Mouse (Mus musculus): ENCODE results near the gene Fopnl. TPM values are rescaled to one million over a fixed set of nuclear protein-coding genes. Genes with fewer than 3 reads are reported as not detected.

The Fopnl gene
- polyA plus RNA-seq, 1 experiment from 2014 or later, result 45.1 TPM

- no peak overlapping the region for H3K9ac ChIP-seq (replicated peaks)
- TF ChIP-seq EP300 (IDR thresholded peaks at IDR 0.05; ENCODE audit: low read depth), result no peak
- no peak for TF ChIP-seq CTCF (IDR thresholded peaks at IDR 0.05; ENCODE audit: low read depth)
- no peaks in the 10 kb centered on the region for H3K27me3 ChIP-seq (ENCODE audit: insufficient read depth, low read length)
- H3K4me2 ChIP-seq (ENCODE audit: low read depth, low read length), result no peak overlapping the region
- DNase-seq (no peak), ATAC-seq (no peak)
- no peaks in the 10 kb centered on the region for H3K9me3 ChIP-seq (ENCODE audit: low read length)
- peaks cover 54% of the 10 kb centered on the region for H3K36me3 ChIP-seq (replicated peaks; ENCODE audit: insufficient read depth, low read length)
- no peaks in the 10 kb centered on the region; the same call in 1 of the 2 replicates for H3K4me1 ChIP-seq (ENCODE audit: insufficient read depth)
- H3K4me3 ChIP-seq (ENCODE audit: low read depth, low read length), result no peak overlapping the region
- WGBS (ENCODE audit: insufficient replicate concordance), result 81% methylated on average over 2 of the region's 2 CpGs
- H3K27ac ChIP-seq (ENCODE audit: low read depth), result no peak overlapping the region
Measured at GRCm38 (mm10) chr16:14303148-14303547, 14.1 kb downstream of the Fopnl start.

- 86% methylated on average over 4 of the region's 4 CpGs for WGBS (ENCODE audit: insufficient replicate concordance)
- Histone ChIP-seq H3K27ac (ENCODE audit: low read depth) (no peak overlapping the region), H3K4me2 (ENCODE audit: low read depth, low read length) (no peak overlapping the region), H3K36me3 (replicated peaks; ENCODE audit: insufficient read depth, low read length) (peaks cover 28% of the 10 kb centered on the region), H3K27me3 (ENCODE audit: insufficient read depth, low read length) (no peaks in the 10 kb centered on the region), H3K9me3 (ENCODE audit: low read length) (no peaks in the 10 kb centered on the region), H3K4me3 (ENCODE audit: low read depth, low read length) (no peak overlapping the region), H3K4me1 (ENCODE audit: insufficient read depth) (no peaks in the 10 kb centered on the region), H3K9ac (replicated peaks) (no peak overlapping the region)
- ATAC-seq, result no peak
- no peak for DNase-seq
- TF ChIP-seq EP300 (IDR thresholded peaks at IDR 0.05; ENCODE audit: low read depth) (no peak), CTCF (IDR thresholded peaks at IDR 0.05; ENCODE audit: low read depth) (no peak)
Measured at GRCm38 (mm10) chr16:14298461-14298860, 18.7 kb downstream of the Fopnl start.

- ATAC-seq (no peak), DNase-seq (no peak)
- no peak for TF ChIP-seq CTCF (IDR thresholded peaks at IDR 0.05; ENCODE audit: low read depth)
- Histone ChIP-seq H3K4me1 (ENCODE audit: insufficient read depth) (no peaks in the 10 kb centered on the region), H3K9ac (replicated peaks) (no peak overlapping the region), H3K4me2 (ENCODE audit: low read depth, low read length) (no peak overlapping the region), H3K9me3 (ENCODE audit: low read length) (no peaks in the 10 kb centered on the region), H3K27me3 (ENCODE audit: insufficient read depth, low read length) (peaks cover 3% of the 10 kb centered on the region; the same call in 1 of the 2 replicates), H3K27ac (ENCODE audit: low read depth) (no peak overlapping the region), H3K36me3 (replicated peaks; ENCODE audit: insufficient read depth, low read length) (peaks cover 22% of the 10 kb centered on the region), H3K4me3 (ENCODE audit: low read depth, low read length) (no peak overlapping the region)
- 91% methylated on average over 4 of the region's 4 CpGs for WGBS (ENCODE audit: insufficient replicate concordance)
Measured at GRCm38 (mm10) chr16:14297746-14298145, 19.5 kb downstream of the Fopnl start.

DNA sequence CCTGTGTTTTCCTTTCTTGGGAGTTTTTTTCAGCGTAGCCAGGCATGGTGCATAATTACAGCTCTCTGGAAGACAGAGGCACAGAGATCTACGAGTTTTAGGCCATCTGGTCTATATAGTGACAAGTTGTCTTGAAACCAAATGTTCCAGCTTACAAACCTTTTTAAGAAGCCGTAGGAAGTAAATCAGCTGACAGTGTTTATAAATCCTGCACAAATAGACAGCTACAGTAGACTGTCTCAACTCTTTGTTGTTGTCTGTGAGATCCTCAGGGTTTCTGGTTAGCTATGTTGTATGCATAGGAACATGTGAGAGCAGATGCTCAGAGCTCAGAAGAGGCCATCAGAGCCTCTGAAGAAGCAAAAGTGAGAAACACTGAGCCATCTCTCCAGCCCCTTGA lies 20.1 kb downstream of the Fopnl start:
- DNase-seq (no peak), ATAC-seq (no peak)
- Histone ChIP-seq H3K4me2 (ENCODE audit: low read depth, low read length) (no peak overlapping the region), H3K9me3 (ENCODE audit: low read length) (no peaks in the 10 kb centered on the region), H3K4me1 (ENCODE audit: insufficient read depth) (no peaks in the 10 kb centered on the region), H3K27me3 (ENCODE audit: insufficient read depth, low read length) (peaks cover 9% of the 10 kb centered on the region), H3K27ac (ENCODE audit: low read depth) (no peak overlapping the region), H3K4me3 (ENCODE audit: low read depth, low read length) (no peak overlapping the region), H3K9ac (replicated peaks) (no peak overlapping the region), H3K36me3 (replicated peaks; ENCODE audit: insufficient read depth, low read length) (peaks cover 22% of the 10 kb centered on the region)
- 83% methylated on average over 3 of the region's 3 CpGs for WGBS (ENCODE audit: insufficient replicate concordance)
- TF ChIP-seq EP300 (IDR thresholded peaks at IDR 0.05; ENCODE audit: low read depth), result no peak
- no peak for TF ChIP-seq CTCF (IDR thresholded peaks at IDR 0.05; ENCODE audit: low read depth)

DNA sequence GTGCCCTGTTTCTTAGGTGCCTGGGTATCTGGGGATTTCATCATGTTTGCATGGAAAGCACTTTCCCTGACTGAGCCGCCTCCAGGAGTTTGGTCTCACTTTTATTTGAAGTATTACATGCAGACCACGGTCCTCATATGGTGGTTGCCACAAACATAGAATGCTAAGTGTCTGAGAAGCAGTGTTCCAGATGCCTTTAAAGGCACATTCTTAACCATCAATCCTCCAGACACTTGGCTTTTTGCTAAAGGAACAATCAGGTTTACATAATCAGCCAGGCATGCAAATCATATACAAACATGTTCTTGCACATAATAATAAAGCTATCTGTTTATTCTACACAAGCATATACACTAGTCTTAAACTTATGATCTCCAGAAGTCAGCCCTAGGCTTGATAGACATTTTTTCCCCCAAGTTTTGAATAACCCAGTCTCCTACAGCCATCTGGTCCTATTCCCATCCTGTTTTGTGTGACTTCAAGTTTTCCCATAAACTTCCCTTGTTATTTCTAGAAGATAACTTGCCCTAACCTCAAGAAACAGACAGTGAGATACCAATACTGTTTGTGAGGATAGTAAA lies 20.6 kb downstream of the Fopnl start:
- Histone ChIP-seq H3K27ac (ENCODE audit: low read depth) (no peak overlapping the region), H3K27me3 (ENCODE audit: insufficient read depth, low read length) (peaks cover 12% of the 10 kb centered on the region), H3K4me2 (ENCODE audit: low read depth, low read length) (no peak overlapping the region), H3K9ac (replicated peaks) (no peak overlapping the region), H3K4me1 (ENCODE audit: insufficient read depth) (peaks cover under 1% of the 10 kb centered on the region; the same call in 1 of the 2 replicates), H3K9me3 (ENCODE audit: low read length) (no peaks in the 10 kb centered on the region), H3K36me3 (replicated peaks; ENCODE audit: insufficient read depth, low read length) (peaks cover 22% of the 10 kb centered on the region), H3K4me3 (ENCODE audit: low read depth, low read length) (no peak overlapping the region)
- TF ChIP-seq EP300 (IDR thresholded peaks at IDR 0.05; ENCODE audit: low read depth) (no peak), CTCF (IDR thresholded peaks at IDR 0.05; ENCODE audit: low read depth) (no peak)
- ATAC-seq (no peak), DNase-seq (no peak)
- 76% methylated on average over 2 of the region's 2 CpGs for WGBS (ENCODE audit: insufficient replicate concordance)

- Histone ChIP-seq H3K27ac (ENCODE audit: low read depth) (no peak overlapping the region), H3K4me1 (ENCODE audit: insufficient read depth) (peaks cover 6% of the 10 kb centered on the region; the same call in 1 of the 2 replicates), H3K36me3 (replicated peaks; ENCODE audit: insufficient read depth, low read length) (peaks cover 13% of the 10 kb centered on the region), H3K4me3 (ENCODE audit: low read depth, low read length) (no peak overlapping the region), H3K4me2 (ENCODE audit: low read depth, low read length) (no peak overlapping the region), H3K27me3 (ENCODE audit: insufficient read depth, low read length) (peaks cover 20% of the 10 kb centered on the region), H3K9ac (replicated peaks) (no peak overlapping the region), H3K9me3 (ENCODE audit: low read length) (no peaks in the 10 kb centered on the region)
- no peak for ATAC-seq
- no peak for TF ChIP-seq CTCF (IDR thresholded peaks at IDR 0.05; ENCODE audit: low read depth)
- no peak for TF ChIP-seq EP300 (IDR thresholded peaks at IDR 0.05; ENCODE audit: low read depth)
- WGBS (ENCODE audit: insufficient replicate concordance), result 30% methylated on average over 2 of the region's 2 CpGs
- no peak for DNase-seq
Measured at GRCm38 (mm10) chr16:14295291-14295690, 21.9 kb downstream of the Fopnl start.

All from liver, postnatal 0 days (tissue).